Mouse (Mus musculus) heart, postnatal 36 days (tissue): Measurements from ENCODE around the gene Mtx3. TPM values are rescaled to one million over a fixed set of nuclear protein-coding genes. Genes with fewer than 3 reads are reported as not detected.

Experiments
- DNase-seq, 2 experiments: peaks; one replicate each; pipeline ENCODE4 v3.0.0; 2021 to 2022
- intact Hi-C: fragments of 180-260 bp; cut with DNase I; formaldehyde crosslinking; loops from one replicate; pipeline ENCODE4 v1.15.1; 2025
- total RNA-seq, 2 experiments: library from RNA; stranded (reverse); gene quantifications; 2 replicates each; pipeline ENCODE4 v1.2.3; 2021

Gene Mtx3
- total RNA-seq, 2 experiments from 2014 or later: 4.4 to 5.9 TPM

GRCm38 (mm10) chr13:92882271-92882985 is 37.9 kb downstream of the Mtx3 start:
- intact Hi-C loops: no loop called here
- no peak for DNase-seq

- intact Hi-C loops: no loop called here
- no peak for DNase-seq
Observed at GRCm38 (mm10) chr13:92882986-92883720, 38.6 kb downstream of the Mtx3 start.

GRCm38 (mm10) chr13:92884206-92884605 is 39.6 kb downstream of the Mtx3 start:
- no peak for DNase-seq

GRCm38 (mm10) chr13:92884930-92885329 is 40.4 kb downstream of the Mtx3 start:
- intact Hi-C loops: no loop called here
- no peak for DNase-seq

More at GRCm38 (mm10) chr13:92884206-92884605, 39.6 kb downstream of the Mtx3 start:
- intact Hi-C loops: no loop called here

GRCm38 (mm10) chr13:92899087-92899486 is 54.5 kb downstream of the Mtx3 start:
- intact Hi-C loops: no loop called here
- DNase-seq: no peak

GRCm38 (mm10) chr13:92903291-92903690 is 58.7 kb downstream of the Mtx3 start:
- intact Hi-C loops: no loop called here
- DNase-seq: peak; percentile 29 to 51

DNA sequence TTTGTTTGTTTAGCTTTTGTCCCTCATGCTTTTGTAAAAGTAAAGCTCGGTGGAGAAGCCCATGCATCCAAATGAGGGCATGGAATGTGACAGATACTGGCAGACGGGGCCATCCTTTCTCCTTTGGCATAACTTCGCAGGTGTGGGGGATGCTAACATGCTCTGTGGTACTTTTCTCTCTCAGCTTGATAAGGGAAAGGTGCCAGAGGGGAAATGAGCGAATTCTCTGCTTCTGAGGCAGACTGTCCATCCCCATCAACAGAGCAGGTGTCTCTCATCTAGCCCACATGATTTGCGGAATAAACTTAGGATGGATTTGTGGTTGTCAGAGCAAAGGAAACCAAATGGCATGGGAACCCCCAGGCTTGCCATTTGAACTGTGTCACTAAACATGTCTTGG is 61.4 kb downstream of the Mtx3 start:
- DNase-seq: no peak
- intact Hi-C loops: no loop called here

- intact Hi-C loops: no loop called here
- no peak for DNase-seq
Observed at GRCm38 (mm10) chr13:92907366-92907765, 62.8 kb downstream of the Mtx3 start.

Other genes starting within 250 kb of the Mtx3 start
- gene Serinc5, start 233.7 kb upstream of the Mtx3 start, total RNA-seq: 10 to 100 TPM; 15.4 to 18.5 TPM
- gene Thbs4, start 49.9 kb upstream of the Mtx3 start, total RNA-seq: 1 to 10 TPM; 3.4 to 3.6 TPM